Mouse (Mus musculus) left cerebral cortex, adult 11 months (tissue): ENCODE data around the gene Herpud1.
A peak's percentile ranks its signal among the peaks of the same experiment; 100 is the strongest.
"Not testable (repeated sequence)": the region's sequence is repeated elsewhere in the genome, so short reads cannot be mapped to it uniquely, and the experiment has no call there.

Source experiments
- DNase-seq: peaks from one replicate; pipeline ENCODE4 v3.0.0; 2022; ENCODE audit warnings: low spot score

The Herpud1 gene

DNA sequence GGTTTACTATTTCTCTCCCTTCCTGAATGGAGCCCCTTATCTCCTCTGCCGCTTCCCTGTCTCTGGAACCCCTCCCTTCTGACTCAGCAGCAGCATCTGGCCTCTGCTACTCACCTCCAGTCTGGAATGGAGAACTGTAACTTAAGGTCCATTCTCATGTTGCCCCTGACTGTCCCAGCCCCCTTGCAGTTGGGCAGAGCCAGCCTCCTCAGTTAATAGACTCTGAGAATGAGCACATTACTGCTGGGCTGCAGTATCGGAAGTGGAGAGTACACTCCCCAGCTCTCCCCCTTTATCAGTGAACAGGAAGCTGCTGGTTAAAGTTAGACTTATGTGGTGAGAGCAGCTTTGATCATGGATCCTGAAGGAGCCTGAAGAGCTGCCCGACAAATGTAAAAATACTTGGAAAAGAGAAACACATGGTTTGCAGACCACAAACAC lies 10.7 kb upstream of the Herpud1 start:
- DNase-seq, result no peak

DNA sequence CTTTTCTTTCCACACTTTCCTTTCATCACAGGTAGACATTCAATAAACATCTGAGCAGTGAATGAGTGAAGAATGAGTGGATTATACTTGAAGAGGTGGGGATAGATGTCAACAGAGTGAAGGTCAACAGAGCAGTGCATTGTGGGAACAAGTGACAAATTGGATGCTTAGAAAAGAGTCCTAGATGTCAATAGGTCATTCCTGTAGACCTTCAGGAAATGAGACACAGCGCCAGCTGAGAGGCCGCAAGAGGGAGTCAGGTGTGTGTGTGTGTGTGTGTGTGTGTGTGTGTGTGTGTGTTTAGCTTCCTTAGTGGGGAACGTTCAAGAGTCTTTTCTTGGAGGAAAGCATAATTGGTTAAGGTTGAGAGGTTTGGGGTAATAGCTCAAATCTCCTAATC lies 10.1 kb upstream of the Herpud1 start:
- DNase-seq, result no peak

DNA sequence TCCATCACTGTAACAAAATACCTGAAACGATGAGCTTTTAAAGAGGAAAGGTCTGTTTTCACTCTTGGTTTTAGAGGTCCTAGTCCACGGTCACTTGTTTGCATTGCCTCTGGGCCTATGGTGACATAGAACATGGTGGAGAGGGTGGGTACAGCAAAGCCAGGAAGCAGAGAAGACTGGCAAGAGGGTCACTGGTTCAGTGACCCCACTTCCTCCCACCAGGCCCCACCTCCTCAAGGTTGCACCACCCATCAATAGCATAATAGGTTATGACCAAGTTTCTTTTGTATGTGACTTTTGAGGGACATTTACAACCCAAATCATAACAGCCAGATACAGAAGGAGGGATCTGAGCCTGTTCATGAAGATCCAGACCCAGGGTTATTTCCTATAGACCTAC lies 9.7 kb upstream of the Herpud1 start:
- no peak for DNase-seq

DNA sequence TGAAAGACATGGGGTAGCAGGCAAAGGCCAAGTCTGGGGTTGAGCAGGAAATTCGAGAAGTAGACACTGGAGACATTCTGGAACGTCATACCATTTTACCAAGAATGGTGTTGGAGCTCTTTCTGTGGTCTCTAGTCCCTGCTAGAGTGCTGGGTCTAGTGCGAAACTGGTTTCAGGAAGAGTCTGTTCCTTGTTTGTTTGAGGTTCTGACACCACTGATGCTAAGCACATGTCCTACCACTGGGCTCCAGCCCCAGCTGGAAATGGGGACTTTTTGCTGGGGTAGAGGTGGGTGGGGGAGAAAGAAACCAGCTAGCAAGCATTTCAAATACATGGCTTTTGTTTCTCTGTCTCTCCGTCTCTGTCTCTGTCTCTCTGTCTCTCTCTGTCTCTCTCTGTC lies 9.2 kb upstream of the Herpud1 start:
- DNase-seq, result no peak

DNA sequence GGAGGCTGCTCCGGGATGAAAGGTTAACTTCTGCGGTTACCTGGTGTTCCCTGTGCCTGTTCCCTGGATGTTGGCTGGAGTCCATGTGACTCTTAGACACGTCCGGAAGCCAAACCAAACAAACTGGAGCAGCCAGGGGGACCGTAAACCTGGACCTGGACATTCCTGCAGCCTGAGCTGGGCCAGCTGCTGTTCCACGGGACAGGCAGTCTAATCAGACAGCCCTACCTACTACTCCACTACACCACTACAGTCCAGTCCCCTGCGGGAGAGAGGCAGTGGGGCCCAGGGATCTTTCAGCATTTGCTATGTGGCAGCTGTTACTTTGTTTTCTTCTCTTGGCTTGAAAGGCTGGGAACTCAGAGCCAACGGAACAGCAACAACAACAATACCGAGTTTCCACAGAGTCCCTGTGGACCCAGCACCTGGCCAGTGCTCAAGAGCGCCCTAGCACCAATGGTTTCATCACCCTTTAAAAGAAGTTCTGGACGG lies 8.5 kb upstream of the Herpud1 start:
- DNase-seq, result no peak

DNA sequence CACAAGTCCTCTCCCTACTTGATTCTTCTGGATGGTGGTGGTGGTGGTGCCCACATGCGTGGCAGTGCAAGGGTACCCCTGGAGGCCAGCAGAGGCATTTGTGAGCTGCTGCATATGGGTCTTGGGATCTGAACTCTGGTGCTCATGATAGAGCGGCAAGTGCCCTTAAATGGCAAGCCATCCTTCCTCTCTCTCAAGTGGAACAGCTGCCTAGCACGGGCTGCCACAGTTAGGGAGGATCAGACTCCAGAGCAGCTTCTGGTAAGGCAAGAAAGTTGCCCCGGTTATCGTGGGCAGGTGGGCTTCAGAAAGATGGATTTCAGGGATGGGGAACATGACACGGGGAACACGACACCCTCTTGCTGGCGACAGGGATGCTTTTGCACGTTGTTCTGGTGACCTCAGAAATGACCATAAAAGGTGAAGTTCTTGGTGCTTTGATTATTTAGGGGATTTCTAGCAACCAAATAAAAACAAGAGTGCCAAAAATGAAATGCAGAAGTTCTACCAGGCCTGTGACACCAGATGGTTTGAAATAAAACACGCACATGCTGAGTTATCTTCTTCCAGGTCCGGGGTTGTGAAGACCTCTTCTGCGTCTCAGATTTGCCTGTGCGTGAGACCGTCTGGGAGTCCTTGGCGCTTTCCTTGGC lies 7.3 kb upstream of the Herpud1 start:
- DNase-seq, result no peak

DNA sequence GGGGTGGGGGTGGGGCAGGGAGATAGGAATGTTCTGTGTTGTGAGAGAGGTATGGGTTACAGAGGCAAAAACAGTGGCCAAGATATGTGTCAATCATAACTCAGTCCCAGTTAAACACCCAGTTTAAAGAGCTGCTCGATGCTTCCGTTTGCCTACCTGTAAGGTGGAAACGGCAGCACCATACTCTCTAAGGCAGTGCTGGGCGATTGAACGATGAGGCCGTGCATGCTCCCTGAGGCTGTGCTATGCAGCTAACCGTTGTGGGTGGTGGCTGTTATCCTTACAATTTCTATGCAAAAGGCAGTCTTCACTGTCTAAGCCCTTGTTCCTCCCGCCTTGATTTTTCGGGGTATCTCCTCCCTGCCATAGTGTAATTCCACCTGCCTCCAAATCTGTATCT lies 6.6 kb upstream of the Herpud1 start:
- no peak for DNase-seq

DNA sequence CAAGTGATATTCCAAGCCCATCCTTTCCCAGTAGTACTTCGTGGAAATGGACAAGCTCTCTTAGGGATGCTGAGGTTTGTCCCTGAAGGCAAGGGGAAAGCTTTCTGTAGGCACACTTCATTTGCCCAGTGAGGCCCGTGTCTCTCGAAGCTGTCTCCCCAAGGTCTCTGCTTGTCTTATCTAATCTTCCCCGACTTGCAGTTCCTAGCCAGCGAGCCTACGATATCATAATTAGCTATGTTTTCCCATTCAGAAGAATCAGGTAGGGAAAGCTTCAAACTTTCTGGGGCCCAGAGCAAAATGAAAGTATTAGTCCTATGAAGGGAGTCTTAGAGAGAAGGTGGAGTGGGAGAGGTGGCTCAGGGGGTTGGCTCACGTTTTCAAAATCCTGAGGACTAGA lies 2.1 kb upstream of the Herpud1 start:
- no peak for DNase-seq

DNA sequence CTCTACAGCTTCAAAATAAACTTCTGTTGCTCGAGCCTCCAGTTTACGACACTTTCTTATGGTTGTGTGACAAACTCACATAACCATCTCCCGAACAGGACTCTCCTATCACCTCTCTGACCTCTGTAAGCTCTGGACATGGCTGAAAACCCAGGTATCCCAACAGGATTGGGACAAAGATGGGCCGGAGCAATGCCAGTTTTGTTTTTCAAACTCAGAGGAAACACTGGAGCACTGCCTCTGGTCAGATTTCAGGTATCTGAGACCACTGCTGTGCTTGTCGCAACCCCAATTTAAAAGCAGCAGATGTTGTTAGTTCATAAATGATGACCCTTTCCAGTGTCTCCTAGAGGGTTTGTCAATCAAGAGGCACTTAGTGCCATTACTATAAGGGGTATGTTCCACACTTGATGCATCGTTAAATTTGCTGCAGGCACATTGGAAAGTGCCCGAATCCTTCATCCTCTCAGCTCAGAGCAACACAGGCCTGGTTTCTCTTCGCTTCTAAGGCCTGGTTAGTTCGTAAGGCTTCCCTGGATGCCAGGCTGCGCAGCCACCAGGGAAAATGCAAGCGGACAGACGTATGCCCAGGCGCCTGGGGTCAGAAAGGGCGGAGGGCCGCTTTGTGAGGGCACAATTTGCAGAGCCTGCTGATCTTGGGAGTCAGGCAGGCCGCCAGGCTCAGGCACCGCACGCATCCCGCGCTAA lies 578 bp upstream of the Herpud1 start:
- DNase-seq, result no peak

DNA sequence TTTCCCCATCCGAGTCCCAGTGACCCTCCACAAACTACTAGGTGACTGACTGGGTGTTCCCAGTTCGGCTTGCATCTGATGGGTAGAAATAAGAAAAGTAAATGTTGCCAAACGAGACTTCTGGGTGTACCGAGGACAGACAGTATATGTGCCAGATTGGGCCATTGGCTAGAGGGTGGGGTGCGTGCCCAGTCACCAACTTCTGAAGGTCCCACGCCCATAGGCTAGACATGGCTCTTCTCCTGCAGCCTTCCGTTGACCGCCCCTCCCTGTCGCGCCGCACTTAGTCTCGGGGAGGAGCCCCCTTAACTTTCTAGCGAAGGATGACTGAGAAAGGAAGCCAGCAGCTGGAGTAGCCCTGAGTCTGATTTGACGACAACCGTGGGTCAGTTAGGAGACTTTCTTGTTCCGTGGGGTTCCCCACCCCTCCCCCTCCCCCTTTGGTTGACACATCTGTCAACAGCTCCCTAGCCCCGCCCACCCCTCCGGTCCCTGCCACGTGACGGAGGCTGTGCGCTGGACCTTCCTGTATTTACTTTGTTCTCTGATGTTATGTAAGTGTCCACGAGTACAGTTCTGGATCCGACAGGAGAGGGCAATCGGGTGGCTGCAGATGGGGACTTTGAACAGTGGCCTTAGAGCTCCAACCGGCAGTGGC lies 918 bp downstream of the Herpud1 start:
- peak; percentile 77 for DNase-seq

DNA sequence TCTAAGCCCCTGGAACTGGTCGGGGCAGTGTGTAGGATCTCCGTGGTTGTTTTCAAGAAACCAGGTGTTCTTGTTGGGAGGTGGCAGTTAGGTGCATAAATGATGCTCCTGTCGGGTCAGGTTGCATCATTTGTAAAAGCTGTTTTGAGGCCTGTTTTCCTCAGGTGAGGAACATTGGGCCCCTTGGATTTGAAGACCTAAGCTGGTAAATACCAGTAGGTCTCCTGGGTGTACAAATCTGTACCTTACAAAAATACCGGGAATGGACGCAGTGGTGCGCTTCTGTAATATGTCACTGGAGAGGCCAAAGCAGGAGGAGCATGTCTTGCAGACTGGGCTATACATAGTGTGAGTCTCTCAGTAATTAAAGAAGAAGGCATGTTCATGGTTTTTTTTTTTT lies 1.5 kb downstream of the Herpud1 start:
- DNase-seq, result no peak

DNA sequence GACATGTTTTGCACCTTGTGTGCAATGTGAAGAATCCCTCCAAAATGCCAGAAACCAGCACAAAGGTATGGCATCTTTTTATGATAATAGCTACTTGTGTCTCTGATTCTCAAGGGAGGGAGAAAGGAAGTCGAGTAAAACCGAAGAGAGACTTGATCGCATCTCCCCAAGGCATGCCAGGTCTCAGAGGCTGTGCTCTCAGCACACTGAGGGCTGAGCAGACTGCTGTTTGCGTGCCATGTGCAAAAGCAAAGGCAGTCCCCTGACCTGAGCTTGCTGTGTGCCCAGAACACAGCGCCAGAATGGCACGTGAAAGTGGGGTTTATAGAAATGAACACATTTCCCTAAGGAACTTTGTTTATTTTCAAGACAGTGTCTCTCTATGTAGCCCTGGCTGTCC lies 3.3 kb downstream of the Herpud1 start:
- DNase-seq, result no peak

DNA sequence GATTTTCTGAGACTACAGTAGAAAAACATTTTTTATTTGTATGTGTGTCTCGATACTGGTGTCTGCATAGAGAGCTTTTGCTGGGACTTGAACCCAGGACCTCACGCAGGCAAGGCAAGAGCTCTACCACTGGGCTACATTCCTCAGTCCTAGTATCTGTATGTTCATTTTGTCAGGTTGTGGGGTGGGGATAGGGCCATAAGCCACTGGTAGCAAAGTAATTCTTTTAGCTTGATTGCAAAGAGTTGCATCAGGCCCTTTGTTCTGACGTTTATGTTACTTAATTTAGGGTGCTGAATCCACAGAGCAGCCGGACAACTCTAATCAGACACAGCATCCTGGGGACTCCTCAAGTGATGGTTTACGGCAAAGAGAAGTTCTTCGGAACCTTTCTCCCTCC lies 4.2 kb downstream of the Herpud1 start:
- DNase-seq, result no peak

DNA sequence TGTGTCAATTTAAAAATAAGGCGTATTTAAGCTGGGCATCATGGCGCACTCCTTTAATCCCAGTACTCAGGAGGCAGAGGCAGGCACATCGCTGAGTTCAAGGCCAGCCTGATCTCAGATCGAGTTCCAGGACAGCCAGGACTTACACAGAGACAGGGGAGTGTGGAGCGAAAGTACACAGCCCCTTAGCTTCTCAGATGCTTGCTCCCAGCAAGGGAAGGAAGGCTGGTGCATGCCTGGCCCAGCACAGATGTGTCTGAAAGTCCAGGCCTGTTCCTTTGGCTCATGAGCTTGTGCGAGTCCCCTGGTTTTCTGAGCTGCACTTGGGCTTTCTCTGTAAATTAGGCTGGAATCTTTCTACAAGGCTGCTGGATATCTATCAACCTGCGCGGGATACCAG lies 4.7 kb downstream of the Herpud1 start:
- DNase-seq, result no peak

DNA sequence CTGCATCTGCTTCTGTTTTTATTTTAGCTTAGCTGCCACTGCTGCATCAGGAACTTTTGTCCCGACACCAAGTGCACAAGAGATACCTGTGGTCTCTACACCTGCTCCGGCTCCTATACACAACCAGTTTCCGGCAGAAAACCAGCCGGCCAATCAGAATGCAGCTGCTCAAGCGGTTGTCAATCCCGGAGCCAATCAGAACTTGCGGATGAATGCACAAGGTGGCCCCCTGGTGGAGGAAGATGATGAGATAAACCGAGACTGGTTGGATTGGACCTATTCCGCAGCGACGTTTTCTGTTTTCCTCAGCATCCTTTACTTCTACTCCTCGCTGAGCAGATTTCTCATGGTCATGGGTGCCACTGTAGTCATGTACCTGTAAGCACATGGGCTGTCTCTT lies 5.9 kb downstream of the Herpud1 start:
- no peak for DNase-seq

DNA sequence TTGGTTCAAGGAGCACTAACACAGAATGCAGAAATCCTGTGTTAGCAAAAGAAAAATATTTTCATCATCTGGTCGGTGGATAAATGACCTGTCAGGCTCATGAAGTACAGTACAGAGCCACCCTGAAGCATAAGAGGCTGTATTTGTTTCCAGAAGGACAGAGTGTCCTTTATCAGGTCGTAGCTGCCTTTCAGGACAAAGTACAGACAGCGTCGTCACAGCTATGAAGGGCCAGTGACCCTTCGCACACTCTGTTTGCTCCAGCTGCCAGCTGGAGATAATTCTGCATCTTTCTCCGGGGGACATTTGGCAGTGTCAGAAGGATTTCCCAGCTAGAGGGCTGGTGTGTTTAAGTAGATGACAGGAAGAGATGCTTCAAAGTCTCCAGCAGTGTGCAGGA lies 6.4 kb downstream of the Herpud1 start:
- no peak for DNase-seq

DNA sequence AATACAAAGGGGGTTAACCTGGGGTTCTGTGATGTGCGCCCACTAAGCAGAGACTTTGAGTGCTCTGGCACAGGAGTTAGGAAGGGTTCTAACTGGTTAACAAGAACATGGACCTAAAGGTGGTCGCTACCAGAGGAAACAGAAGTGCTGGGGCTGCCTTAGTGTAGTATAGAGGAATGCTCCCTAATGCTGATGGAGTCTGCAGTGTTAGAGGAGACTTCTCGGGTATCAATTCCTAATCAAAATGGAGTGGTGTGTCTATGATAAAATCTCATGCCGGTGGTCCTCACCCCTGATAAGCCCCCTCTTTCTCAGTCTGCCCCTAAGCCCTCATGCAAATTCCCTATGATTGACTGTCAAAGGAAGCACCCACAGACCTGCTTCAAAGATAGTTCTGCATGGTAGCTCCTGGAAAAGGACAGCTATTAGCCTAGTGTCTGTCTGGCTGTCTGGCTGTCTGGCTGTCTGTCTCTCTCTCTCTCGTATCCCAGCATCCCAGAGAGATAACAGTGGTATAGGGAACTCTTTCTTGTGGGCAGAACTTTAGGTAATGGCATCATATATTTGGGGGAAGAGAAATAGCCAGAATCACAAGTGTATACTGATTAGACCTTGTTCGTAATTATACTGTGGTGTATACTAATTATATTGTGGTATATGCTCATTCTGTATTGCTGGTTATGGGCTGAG lies 9.8 kb downstream of the Herpud1 start:
- no peak for DNase-seq

DNA sequence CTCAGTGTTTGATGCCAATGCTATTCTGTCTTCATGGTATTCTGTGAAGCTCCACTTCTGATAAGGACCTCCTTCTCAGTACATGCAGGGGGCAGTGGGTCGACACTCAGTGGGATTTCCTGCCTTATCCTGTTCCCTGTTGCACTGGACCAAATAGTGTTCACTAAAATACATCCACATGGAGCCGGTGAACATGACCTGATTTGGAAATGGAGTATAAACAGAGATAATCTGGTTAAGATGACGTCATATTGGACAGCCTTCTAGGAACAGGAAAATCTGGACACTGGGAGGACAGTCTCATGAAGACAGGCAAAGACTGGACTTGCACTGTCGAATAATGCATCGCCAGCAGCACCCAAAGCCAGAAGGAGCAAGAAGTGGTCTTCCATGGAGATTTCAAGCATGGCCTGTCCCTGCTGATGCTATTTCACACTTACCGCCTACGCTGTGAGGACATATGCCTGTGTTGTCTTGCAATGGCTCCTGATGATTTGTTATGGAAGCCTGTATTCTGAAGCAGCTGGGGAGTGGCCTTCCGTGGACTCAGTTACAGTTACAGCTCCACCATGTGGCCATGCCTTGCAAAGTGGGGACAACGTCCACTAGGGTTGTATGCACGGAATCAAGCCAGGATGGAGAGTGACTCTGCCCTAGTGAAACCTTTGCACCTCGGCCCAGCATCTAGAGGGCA lies 10.9 kb downstream of the Herpud1 start:
- peak; percentile 51 for DNase-seq

DNA sequence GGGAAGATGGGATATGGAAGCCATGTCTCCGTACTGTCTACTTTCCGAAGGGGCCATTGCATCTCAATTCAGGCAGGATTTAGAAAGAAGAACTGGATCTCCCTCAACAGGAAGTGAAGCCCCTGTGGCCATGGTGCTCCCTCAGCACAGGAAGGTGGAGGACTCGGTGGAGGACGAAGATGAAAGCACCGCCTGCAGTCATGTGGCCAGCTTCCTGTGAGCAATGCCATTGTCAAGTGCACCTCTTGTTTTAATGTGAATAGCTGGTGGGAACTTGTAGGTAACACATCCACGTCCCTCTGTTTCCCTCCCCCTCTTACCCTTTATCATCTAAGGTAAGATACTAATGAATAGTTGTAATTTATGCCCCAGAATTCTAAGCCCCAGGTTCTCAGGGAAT lies 12.3 kb downstream of the Herpud1 start:
- DNase-seq, result no peak

DNA sequence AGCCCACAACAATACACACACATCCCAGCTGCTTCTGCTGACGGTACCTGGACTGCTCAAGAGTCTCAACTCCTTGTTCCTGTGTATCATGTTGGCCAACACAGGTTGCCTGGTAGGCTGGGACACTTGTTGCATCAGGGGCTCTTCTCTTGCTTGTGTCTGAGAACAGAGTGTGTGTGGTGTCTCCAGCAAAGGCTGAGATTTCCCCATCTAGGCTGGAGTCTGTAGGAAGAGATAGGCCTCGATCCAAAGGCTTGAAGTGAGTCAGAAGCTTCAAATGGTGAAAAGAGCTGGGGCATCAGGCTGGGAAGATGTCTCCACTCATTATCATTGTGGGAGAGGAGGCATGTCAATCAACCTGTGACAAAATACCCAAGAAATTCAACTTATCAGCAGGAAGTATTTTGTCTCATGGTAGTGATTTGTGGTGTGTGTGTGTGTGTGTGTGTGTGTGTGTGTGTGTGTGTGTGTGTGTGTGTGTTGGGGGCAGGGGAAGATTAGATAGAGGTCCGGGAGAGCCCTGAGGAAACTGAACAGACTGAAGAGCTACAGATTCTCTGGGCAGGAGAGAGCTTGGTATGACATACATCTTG lies 13.2 kb downstream of the Herpud1 start:
- DNase-seq, result no peak

DNA sequence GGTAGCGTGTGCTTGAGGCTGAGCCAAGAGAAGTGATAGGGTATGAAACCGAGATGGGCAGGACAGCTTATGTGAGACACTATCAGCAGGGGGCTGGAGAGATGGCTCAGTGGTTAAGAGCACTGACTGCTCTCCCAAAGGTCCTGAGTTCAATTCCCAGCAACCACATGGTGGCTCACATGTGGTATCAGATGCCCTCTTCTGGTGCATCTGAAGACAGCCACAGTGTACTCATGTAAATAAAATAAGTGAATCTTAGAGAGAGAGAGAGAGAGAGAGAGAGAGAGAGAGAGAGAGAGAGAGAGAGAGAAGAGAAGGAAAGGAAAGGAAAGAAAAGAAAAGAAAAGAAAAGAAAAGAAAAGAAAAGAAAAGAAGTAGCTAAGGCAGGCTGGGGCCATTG lies 13.7 kb downstream of the Herpud1 start:
- not testable (repeated sequence) for DNase-seq
